Mouse (Mus musculus) intestine, embryonic 14.5 days (tissue): ENCODE data around the gene Myf6. TPM values are rescaled to one million over a fixed set of nuclear protein-coding genes. Genes with fewer than 3 reads are reported as not detected.

ENCODE experiments used
- ATAC-seq: fragments of 200-750 bp; cut with Nextera tagmentation; replicated peaks from 2 replicates; pipeline ENCODE4 v1.8.0; 2017; ENCODE audit warnings: low read depth, moderate number of reproducible peaks, moderate TSS enrichment, moderate library complexity; ENCODE audit not compliant: low FRiP score, low TSS enrichment
- DNase-seq: peaks from one replicate; pipeline ENCODE4 v3.0.0-alpha.2; 2018; ENCODE audit warnings: low spot score
- H3K27ac ChIP-seq: fragments of 300-500 bp; sonication (generic); 2 replicates; pipeline ENCODE4 v1.5.1; 2014; ENCODE audit warnings: low read depth, mild to moderate bottlenecking, control low read depth
- H3K27me3 ChIP-seq: fragments of 300-500 bp; sonication (generic); replicated peaks from 2 replicates; pipeline ENCODE4 v1.6.1; 2014; ENCODE audit warnings: low read length, control low read depth; ENCODE audit not compliant: control insufficient read depth, insufficient read depth
- H3K36me3 ChIP-seq: fragments of 300-500 bp; sonication (generic); 2 replicates; pipeline ENCODE4 v1.6.1; 2014; ENCODE audit warnings: low read length, control low read depth; ENCODE audit not compliant: control insufficient read depth, insufficient read depth
- H3K4me1 ChIP-seq: fragments of 300-500 bp; sonication (generic); replicated peaks from 2 replicates; pipeline ENCODE4 v1.6.1; 2014; ENCODE audit warnings: low read length, control low read depth, mixed read lengths; ENCODE audit not compliant: control insufficient read depth, insufficient read depth
- H3K4me2 ChIP-seq: fragments of 300-500 bp; sonication (generic); 2 replicates; pipeline ENCODE4 v1.6.1; 2014; ENCODE audit warnings: low read length
- H3K4me3 ChIP-seq: fragments of 300-500 bp; sonication (generic); 2 replicates; pipeline ENCODE4 v1.5.1; 2014; ENCODE audit warnings: low read depth, low read length, control low read depth, mixed read lengths
- H3K9ac ChIP-seq: fragments of 300-500 bp; sonication (generic); 2 replicates; pipeline ENCODE4 v1.6.1; 2014; ENCODE audit warnings: mild to moderate bottlenecking, low read length
- H3K9me3 ChIP-seq: fragments of 300-500 bp; sonication (generic); 2 replicates; pipeline ENCODE4 v1.6.1; 2016; ENCODE audit warnings: low read length, control low read depth; ENCODE audit not compliant: control insufficient read depth
- whole genome bisulfite sequencing: fragments of 180-500 bp; shearing (Covaris S2); extraction: QIAGEN DNeasy Blood & Tissue Kit; methylation state at CpG from one replicate; pipeline ENCODE4 v1.1.7; 2014; 5-methylcytosine and 5-hydroxymethylcytosine counted together
- polyA plus RNA-seq: library from polyadenylated mRNA; unstranded; fragments of >200 nt; fragmentation: Nextera tagmentation; extraction: Ambion mirVana; gene quantifications from 2 replicates; pipeline ENCODE4 v1.2.1, GENCODE M21; 2014

Myf6 gene
- polyA plus RNA-seq, 1 experiment from 2014 or later, result not detected

- H3K36me3 ChIP-seq, result no peaks in the 10 kb centered on the region
- no peaks in the 10 kb centered on the region for H3K27me3 ChIP-seq
- H3K4me1 ChIP-seq, result no peaks in the 10 kb centered on the region
- H3K9ac ChIP-seq, result no peak overlapping the region
- ATAC-seq (no peak), DNase-seq (no peak)
- no peak overlapping the region for H3K4me3 ChIP-seq
- H3K4me2 ChIP-seq, result no peak overlapping the region
- H3K9me3 ChIP-seq, result no peaks in the 10 kb centered on the region
- no peak overlapping the region for H3K27ac ChIP-seq
- 86% methylated on average over 7 of the region's 7 CpGs for WGBS
These were observed 5.1 kb upstream of the Myf6 start for GRCm38 (mm10) chr10:107499656-107500055.

- 95% methylated on average over 1 of the region's 1 CpGs for WGBS
- Histone ChIP-seq H3K4me1 (no peaks in the 10 kb centered on the region), H3K9me3 (no peaks in the 10 kb centered on the region), H3K4me3 (no peak overlapping the region), H3K4me2 (no peak overlapping the region), H3K27me3 (no peaks in the 10 kb centered on the region), H3K36me3 (no peaks in the 10 kb centered on the region), H3K27ac (no peak overlapping the region), H3K9ac (no peak overlapping the region)
- no peak for ATAC-seq
- DNase-seq, result no peak
These were observed 1.9 kb upstream of the Myf6 start for GRCm38 (mm10) chr10:107496402-107496801.

GRCm38 (mm10) chr10:107493580-107494474, 710 bp downstream of the Myf6 start:
- Histone ChIP-seq H3K36me3 (no peaks in the 10 kb centered on the region), H3K9me3 (no peaks in the 10 kb centered on the region), H3K4me1 (no peaks in the 10 kb centered on the region), H3K4me3 (peak overlapping the region; percentile 7; the same call in 1 of the 2 replicates), H3K27ac (no peak overlapping the region), H3K27me3 (no peaks in the 10 kb centered on the region), H3K9ac (no peak overlapping the region), H3K4me2 (peak overlapping the region; percentile 47)
- 47% methylated on average over 20 of the region's 20 CpGs for WGBS
- ATAC-seq (peak; percentile 55; the same call in 1 of the 2 replicates), DNase-seq (no peak)

- Histone ChIP-seq H3K4me1 (no peaks in the 10 kb centered on the region), H3K9ac (no peak overlapping the region), H3K9me3 (no peaks in the 10 kb centered on the region), H3K4me2 (peak overlapping the region; percentile 47), H3K27ac (no peak overlapping the region), H3K4me3 (peak overlapping the region; percentile 7; the same call in 1 of the 2 replicates), H3K36me3 (no peaks in the 10 kb centered on the region), H3K27me3 (no peaks in the 10 kb centered on the region)
- DNase-seq, result no peak
- WGBS, result 35% methylated on average over 18 of the region's 18 CpGs
- ATAC-seq, result peak; percentile 23; the same call in 1 of the 2 replicates
These were observed 1.5 kb downstream of the Myf6 start for GRCm38 (mm10) chr10:107492867-107493579.

- Histone ChIP-seq H3K27me3 (no peaks in the 10 kb centered on the region), H3K4me2 (no peak overlapping the region), H3K9me3 (no peaks in the 10 kb centered on the region), H3K27ac (no peak overlapping the region), H3K9ac (no peak overlapping the region), H3K4me3 (no peak overlapping the region), H3K36me3 (no peaks in the 10 kb centered on the region), H3K4me1 (no peaks in the 10 kb centered on the region)
- 35% methylated on average over 12 of the region's 12 CpGs for WGBS
- no peak for DNase-seq
- no peak for ATAC-seq
These were observed 5.8 kb downstream of the Myf6 start for GRCm38 (mm10) chr10:107488654-107489315.

GRCm38 (mm10) chr10:107486770-107487169, 7.8 kb downstream of the Myf6 start:
- no peak overlapping the region for H3K4me2 ChIP-seq
- no peak for DNase-seq

GRCm38 (mm10) chr10:107485870-107486269, 8.7 kb downstream of the Myf6 start, which contains the start of gene Myf5:
Gene Myf5 (minus strand): TSS chr10:107486134.
- H3K27ac ChIP-seq, result no peak within 1 kb of the TSS
- DNase-seq (no peak), ATAC-seq (no peak)
- H3K9me3 ChIP-seq, result no peaks in the 10 kb centered on the region
- H3K36me3 ChIP-seq, result no peaks in the 10 kb centered on the region
- H3K4me3 ChIP-seq, result no peak within 1 kb of the TSS
- WGBS, result 54% methylated on average over 8 of the region's 8 CpGs
- H3K4me1 ChIP-seq, result no peaks in the 10 kb centered on the region
- no peaks in the 10 kb centered on the region for H3K27me3 ChIP-seq
- H3K9ac ChIP-seq, result no peak within 1 kb of the TSS
- no peak within 1 kb of the TSS for H3K4me2 ChIP-seq

More at GRCm38 (mm10) chr10:107486770-107487169, 7.8 kb downstream of the Myf6 start:
- no peak overlapping the region for H3K4me3 ChIP-seq
- ATAC-seq, result no peak
- 51% methylated on average over 12 of the region's 12 CpGs for WGBS
- no peak overlapping the region for H3K9ac ChIP-seq
- H3K27me3 ChIP-seq, result no peaks in the 10 kb centered on the region
- no peaks in the 10 kb centered on the region for H3K36me3 ChIP-seq
- no peak overlapping the region for H3K27ac ChIP-seq
- H3K9me3 ChIP-seq, result no peaks in the 10 kb centered on the region
- no peaks in the 10 kb centered on the region for H3K4me1 ChIP-seq

GRCm38 (mm10) chr10:107484050-107484449, 10.5 kb downstream of the Myf6 start:
- no peaks in the 10 kb centered on the region for H3K27me3 ChIP-seq
- H3K4me1 ChIP-seq, result no peaks in the 10 kb centered on the region
- DNase-seq (no peak), ATAC-seq (no peak)
- no peaks in the 10 kb centered on the region for H3K36me3 ChIP-seq
- no peak overlapping the region for H3K4me3 ChIP-seq
- H3K9me3 ChIP-seq, result no peaks in the 10 kb centered on the region
- H3K9ac ChIP-seq, result no peak overlapping the region
- H3K4me2 ChIP-seq, result 0 out of 2 replicates have a peak overlapping the region, but pooled peaks have one; percentile 8
- WGBS, result 49% methylated on average over 10 of the region's 10 CpGs
- H3K27ac ChIP-seq, result no peak overlapping the region
